Mouse (Mus musculus) liver (tissue): ENCODE data around the gene Wnt5a.

Experiments
- DNase-seq: peaks from one replicate; pipeline ENCODE4 v3.0.0-alpha.2; 2020; ENCODE audit warnings: mixed read lengths

Wnt5a gene

DNA sequence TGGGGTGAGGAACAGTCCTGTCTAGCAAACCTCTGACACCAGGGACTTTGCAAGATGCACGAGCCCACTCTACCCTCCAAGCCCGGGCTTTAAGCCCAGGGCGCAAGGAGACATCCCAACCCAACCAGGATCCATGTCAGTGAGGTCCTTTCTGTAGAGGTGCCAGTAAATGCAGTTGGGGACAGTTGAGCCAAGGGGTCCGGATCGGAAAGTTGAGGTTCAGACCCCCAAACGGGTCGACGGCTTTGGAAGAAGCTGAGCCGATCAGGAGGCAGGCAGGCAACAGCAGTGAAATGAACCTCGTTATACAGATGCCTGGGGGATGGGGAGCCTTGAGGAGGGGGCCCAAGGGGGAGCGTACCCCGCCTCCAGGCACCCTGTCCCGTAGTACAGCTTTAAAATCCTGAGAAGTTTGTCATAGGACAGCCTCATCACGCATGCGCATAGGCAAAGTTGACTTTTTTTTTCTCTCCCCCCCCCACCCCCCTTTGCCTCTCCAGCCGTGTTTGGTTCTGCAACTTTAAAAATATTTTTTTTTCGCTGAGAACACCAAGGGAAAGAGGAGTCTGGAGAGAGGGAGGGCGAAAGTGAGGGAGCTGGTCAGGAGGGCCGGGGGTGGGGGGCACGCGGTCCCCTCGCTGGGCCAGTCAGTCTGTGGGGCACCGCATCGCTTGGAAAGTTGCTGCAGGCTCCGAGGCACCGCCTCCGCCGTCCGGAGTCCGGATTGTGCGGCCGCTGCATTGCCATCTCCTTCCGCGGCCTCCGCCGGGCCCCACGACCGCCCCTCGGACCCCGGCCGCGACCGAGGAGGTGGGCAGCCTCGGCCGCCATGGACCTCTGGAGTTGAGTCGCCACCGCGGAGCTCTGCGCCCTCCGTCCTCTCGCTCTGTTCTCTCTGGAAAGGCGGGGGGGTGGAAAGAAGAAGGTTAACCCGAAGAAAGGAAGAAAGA lies at the start of gene Wnt5a:
Gene Wnt5a, plus strand, starts transcription at position 650 of the 950 bp plus-strand sequence.
- DNase-seq, result peak; percentile 14

GRCm38 (mm10) chr14:28456372-28457076 lies 48.0 kb upstream of the Wnt5a start:
- DNase-seq, result no peak

DNA sequence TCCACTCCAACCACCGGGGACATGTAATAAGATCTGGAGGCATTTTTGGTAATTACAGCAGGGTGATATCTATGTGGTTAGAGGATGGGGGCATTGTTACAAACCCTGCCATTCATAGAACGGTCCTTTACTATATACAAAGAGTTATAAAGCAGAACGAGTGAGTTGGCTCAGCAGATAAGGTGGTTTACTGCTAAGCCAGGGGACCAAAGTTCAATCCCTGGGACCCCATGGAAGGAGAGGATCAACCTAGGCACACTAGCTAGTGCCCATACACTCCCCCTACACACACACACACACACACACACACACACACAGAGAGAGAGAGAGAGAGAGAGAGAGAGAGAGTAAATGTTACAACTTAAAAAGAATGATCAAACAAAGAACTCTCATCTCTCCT lies 47.1 kb upstream of the Wnt5a start:
- no peak for DNase-seq

DNA sequence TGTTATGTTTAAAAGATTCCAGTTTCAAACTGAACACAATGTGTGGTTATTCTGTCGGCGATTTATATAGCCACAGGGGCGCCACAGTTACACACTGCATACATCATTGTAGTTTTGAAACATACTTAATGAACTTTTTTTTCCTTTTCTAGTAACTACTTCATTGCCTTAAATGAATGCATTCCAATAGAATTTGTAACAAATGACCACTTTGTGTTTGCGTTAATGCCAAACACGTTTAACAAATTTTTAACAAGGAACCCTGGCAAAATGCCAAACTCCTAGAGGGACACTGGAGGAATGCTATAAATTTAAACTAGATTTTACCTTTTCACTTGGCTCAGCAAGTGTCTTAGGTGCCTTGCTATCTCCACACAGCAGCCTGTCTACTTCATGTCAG lies 36.6 kb upstream of the Wnt5a start:
- DNase-seq, result no peak

- no peak for DNase-seq
Observed at GRCm38 (mm10) chr14:28469696-28470095, 34.9 kb upstream of the Wnt5a start.

- no peak for DNase-seq
Observed at GRCm38 (mm10) chr14:28470212-28470611, 34.3 kb upstream of the Wnt5a start.

DNA sequence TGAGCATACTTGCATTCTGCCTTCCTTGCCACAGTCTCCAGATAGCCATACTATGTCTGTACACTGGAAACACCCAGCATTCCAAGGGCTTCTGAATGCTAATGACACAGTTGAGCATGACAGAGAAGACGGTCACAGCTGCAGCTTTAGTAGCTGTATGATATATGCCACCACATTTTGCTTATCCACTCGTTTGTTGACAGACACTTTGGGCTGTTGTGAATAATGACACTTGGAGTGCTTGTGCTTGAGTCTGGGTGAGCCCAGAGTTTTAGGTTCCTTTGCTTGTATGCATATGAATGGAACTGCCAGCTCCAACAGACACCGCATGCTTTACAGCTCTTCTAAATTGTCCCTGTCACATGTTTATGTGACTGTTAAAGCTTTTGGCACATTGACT lies 29.5 kb upstream of the Wnt5a start:
- no peak for DNase-seq

GRCm38 (mm10) chr14:28475421-28475820 lies 29.1 kb upstream of the Wnt5a start:
- no peak for DNase-seq

- DNase-seq, result no peak
Observed at GRCm38 (mm10) chr14:28476746-28477145, 27.8 kb upstream of the Wnt5a start.

GRCm38 (mm10) chr14:28480866-28481265 lies 23.7 kb upstream of the Wnt5a start:
- no peak for DNase-seq

GRCm38 (mm10) chr14:28493806-28494205 lies 10.7 kb upstream of the Wnt5a start:
- no peak for DNase-seq

DNA sequence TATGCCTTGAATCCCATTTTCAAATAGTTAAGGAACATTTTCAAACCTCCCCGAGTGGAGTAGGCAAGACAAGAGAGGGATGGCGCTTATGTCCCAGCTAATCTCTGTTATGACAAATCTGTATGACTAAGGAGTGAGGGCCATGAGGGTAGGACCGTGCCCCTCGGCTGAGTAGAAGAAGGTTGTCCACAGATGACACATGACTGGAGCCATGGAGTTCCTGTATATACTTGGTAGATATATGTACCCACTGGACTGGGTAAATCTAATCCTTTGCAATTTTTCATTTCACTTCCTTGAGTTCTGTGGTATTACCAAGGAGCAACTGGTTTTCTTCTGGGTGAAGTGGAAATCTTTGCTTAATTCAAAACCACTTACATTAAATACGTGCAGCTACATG lies 10.3 kb upstream of the Wnt5a start:
- no peak for DNase-seq

DNA sequence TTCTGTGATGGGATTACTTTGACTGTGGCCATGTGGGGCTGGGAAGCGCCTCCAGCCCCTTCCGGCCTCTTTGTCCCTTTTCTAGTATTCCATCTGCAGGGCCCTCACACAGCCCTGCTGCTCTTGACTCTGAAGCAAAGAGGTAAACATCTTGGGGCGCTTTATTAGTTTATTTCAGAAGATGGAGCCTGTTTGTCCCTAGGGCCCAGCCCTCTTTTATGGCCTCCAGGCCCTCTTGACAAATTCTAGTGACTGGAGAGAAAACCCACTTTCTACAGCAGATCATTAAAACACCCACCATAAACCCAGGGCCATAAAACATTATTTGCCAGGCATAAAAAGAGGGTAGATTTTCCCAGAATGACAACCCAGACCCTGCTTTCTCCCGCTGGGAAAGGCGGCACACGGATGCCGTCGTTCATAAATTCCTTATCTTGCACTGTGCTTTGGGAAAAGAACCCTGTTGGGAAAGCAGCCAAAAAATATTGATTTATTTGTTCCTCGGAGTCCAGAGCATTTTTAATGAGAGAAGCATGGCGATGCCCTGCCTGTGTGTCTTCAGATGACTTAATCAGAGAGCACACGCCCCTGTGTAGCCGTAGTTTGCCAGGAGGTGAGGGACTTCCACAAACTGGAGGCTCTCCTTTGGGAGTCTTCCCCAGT lies 3.2 kb upstream of the Wnt5a start:
- no peak for DNase-seq

DNA sequence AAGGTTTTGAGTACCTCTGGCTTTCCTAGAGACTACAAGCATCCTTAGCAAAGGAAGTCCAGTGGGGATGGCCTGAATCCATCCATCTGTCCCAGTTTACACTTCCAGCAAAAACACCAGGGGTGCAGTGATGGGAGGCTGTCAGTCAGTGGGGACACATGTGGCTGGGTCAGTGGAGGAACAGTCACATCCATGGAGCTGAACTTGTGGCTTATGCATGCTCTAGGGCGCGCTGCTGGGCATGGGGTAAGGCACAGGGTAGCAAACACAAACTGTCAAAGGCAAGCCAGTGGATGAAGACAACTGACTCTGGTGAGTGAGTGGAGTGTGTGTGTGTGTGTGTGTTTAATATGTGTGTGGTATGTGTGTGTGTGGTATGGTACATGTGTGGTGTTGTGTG lies 1.3 kb upstream of the Wnt5a start:
- no peak for DNase-seq

DNA sequence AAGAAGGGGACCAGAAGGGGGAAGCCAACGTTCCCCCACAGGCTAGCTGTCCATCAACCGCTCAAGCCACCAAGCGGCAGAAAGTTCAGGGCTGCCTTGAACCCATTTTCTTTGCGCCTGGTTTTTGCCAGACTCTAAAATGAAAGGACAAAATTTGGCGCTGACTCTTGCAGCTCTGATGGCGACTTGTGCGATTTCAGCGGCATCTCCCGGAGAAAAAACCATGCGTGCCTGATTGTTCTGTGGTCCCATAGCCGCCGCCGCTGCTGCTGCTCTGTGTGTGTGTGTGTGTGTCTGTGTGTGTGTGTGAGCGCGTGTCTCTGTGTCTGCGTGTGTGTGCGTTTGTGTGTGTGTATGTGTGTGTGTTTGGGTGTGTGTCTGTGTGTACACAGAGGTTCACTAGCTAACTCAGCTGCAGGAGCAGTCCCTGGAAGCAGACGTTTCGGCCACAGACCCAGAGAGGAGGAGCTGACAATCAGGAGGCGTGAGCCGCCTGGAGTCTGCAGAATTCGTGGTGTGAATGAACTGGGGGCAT lies 568 bp downstream of the Wnt5a start:
- peak; percentile 13 for DNase-seq

DNA sequence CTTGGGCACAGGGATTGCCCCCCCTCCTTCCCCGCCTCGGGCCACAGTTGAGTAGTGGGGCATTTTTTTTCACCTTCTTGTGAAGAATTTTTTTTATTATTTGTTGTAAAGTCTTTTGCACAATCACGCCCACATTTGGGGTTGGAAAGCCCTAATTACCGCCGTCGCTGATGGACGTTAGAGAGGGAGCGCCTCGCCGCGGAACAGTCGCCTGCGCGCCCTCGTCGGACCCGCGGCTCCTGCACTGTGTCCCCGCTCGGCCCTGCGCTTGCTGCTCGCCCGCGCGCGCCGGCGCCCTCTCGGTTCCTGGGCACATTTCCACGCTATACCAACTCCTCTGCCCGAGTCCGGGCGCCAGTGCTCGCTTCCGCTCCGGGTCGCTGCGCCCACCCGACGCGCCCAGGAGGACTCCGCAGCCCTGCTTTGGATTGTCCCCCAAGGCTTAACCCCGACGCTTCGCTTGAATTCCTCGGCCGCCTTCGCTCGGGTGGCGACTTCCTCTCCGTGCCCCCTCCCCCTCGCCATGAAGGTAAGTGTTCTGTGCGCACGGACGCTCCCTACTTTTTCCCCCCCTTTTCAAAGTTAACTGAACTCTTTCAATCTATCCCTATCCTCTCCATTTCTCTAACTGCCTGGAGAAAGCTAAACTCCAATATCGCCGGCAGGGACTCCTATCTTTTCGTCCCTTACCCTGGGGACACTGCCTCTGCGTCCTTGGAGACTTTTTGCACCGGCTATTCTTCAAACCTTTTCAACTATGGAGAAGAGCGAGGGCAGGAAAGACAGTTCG lies 1.2 kb downstream of the Wnt5a start:
- DNase-seq, result no peak

DNA sequence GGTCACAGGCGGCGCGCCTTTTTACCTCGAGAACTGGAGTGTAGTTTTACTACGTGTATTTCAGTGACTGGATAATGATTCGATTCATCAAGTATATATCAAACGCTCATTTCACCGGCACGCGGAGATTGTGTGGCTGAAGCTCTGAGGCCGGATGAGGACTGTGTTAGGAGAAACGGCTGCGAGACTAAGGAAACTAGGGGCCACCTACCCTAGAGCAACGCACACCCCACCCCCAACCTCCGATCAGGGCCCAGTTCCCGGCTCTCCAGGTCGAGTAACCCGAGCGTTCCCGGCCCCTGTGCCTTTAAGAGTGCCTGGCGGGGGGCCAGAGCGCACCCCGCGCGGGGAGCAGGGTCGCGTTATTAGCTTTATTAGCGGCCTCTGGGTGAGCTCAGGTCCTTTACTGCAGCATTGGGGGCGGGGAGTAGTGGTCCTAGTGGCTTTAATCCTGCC lies 1.9 kb downstream of the Wnt5a start:
- DNase-seq, result peak; percentile 9

DNA sequence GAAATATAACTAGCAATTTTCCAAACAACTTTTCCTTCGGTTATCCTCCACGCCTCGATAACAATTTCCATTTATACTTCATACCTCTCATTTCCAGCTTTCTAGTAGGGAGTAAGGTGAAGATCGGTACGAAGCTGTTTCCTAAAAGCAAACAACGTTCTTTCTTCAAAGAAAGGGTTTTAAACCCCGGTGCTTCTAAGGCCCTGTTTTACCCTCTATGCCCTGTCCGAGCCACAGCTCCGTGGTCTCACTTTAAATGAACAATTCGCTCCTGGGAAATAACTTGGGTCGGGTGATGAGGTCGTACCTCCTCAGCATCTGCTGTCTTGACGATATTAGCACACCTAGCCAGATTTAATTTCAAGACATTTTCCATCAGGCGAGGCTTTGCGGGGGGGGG lies 2.5 kb downstream of the Wnt5a start:
- DNase-seq, result no peak

GRCm38 (mm10) chr14:28507471-28507870 lies 2.9 kb downstream of the Wnt5a start:
- DNase-seq, result peak; percentile 57

DNA sequence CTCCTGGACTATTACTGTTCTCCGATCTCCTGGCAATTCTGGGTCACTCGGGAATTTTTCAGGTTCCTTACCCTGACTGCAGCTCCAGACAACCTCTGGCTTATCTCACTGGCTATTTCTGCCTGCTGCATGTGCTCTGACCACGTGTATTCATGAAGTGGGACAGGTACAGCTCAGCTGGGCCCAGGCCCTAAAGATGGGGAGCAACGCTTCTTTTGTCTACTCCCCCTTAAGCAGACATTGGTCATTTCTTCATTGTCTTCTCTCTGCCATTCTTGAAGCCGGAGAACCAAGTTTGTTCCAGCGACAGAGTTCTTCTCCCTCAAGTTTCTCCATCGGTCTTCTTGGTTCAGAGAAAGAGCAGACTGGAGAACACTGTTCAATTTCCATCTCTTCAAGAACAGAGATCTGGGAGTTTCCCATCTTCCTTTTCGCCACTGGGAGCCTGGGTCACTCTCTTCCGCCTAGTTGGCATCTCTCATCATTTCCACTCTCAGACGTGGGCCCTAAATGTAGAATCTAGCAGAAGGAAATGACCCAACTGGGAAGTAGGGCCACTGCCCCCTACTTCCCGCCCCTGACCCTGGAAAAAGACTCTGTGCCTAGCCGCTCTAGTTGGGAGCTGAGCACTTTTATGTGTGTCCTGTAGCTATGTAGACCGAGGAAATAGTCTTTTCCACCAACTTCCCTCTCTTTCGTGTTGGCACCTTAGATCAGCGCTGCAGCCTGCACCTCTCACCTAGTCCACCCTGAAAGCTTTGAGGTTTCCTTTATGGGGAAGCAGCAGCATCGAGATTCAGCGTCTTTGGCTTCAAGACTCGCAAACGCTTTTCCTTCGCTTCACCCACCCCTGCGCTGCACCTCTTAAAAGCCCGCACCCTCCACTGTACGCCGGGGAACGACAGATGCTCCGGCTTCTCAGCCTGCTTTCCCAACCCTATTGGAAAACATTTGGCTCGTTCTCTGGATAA lies 4.0 kb downstream of the Wnt5a start:
- DNase-seq, result no peak
